Mouse (Mus musculus): ENCODE results near the gene Txn1. TPM values are rescaled to one million over a fixed set of nuclear protein-coding genes. Genes with fewer than 3 reads are reported as not detected.

The Txn1 gene
- total and polyA plus RNA-seq, 2 experiments from 2014 or later, result 96.5 to 352 TPM

DNA sequence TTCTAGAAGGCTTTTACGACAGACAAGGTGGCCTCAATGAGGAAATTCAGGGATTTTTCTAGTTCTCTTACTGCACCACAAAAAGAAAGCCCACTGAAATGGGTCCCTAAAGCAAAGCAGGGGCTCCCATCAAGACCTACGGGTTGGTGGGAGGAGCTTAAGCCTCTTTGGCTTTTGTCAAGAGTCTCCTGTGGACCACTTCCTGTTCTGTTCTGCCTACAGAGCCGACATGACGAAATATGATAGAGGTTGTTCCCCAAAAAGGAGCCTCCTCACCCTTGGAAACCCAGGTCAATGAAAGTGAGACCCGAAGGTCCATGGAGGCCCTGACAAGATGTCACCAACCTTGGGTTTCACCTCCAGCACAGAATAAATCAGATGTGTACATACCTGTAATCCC, 53.6 kb downstream of the Txn1 start:
- Histone ChIP-seq H3K36me3 (ENCODE audit: insufficient read depth, low read length) (no peaks in the 10 kb centered on the region), H3K4me3 (ENCODE audit: low read depth, low read length) (no peak overlapping the region), H3K9me3 (ENCODE audit: low read length) (no peaks in the 10 kb centered on the region), H3K4me2 (ENCODE audit: low read depth, low read length, poor library complexity, severe bottlenecking) (no peak overlapping the region), H3K27me3 (ENCODE audit: insufficient read depth, low read length) (no peaks in the 10 kb centered on the region), H3K4me1 (ENCODE audit: insufficient read depth, low read length) (no peaks in the 10 kb centered on the region), H3K27ac (ENCODE audit: low read depth, low read length) (no peak overlapping the region), H3K9ac (replicated peaks; ENCODE audit: low read length, poor library complexity, severe bottlenecking) (no peak overlapping the region)
- no peak for TF ChIP-seq CTCF (IDR thresholded peaks at IDR 0.05)
- DNase-seq (ENCODE audit: low spot score) (no peak), ATAC-seq (ENCODE audit: low FRiP score) (no peak)
- WGBS, result 82% methylated on average over 5 of the region's 5 CpGs

DNA sequence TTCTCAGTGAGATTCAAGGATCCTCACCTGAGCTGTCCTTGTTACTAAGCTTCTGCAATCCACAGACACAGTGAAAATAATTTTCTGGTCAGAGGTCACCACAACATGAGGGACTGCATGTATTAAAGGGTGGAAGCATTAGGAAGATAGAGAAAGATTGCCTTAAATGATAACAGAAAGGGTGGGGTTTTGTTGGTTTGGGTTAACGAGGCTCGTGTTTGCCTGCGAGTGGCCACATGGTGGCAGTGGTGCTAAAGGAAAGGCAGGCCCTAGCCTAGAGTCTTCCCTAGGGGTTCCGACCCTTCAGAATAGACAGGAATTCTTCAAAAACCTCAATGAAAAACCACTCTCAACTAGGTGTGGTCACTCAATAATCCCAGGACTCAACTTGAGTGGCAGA, 55.0 kb downstream of the Txn1 start:
- Histone ChIP-seq H3K27me3 (ENCODE audit: insufficient read depth, low read length) (no peaks in the 10 kb centered on the region), H3K4me3 (ENCODE audit: low read depth, low read length) (no peak overlapping the region), H3K27ac (ENCODE audit: low read depth, low read length) (no peak overlapping the region), H3K4me1 (ENCODE audit: insufficient read depth, low read length) (no peaks in the 10 kb centered on the region), H3K36me3 (ENCODE audit: insufficient read depth, low read length) (no peaks in the 10 kb centered on the region), H3K4me2 (ENCODE audit: low read depth, low read length, poor library complexity, severe bottlenecking) (no peak overlapping the region), H3K9ac (replicated peaks; ENCODE audit: low read length, poor library complexity, severe bottlenecking) (no peak overlapping the region), H3K9me3 (ENCODE audit: low read length) (no peaks in the 10 kb centered on the region)
- TF ChIP-seq CTCF (IDR thresholded peaks at IDR 0.05), result peak; percentile 84
- DNase-seq (ENCODE audit: low spot score), result peak; percentile 72
- ATAC-seq (ENCODE audit: low FRiP score), result no peak; the same call in 1 of the 2 replicates
- WGBS, result 17% methylated on average over 4 of the region's 4 CpGs

DNA sequence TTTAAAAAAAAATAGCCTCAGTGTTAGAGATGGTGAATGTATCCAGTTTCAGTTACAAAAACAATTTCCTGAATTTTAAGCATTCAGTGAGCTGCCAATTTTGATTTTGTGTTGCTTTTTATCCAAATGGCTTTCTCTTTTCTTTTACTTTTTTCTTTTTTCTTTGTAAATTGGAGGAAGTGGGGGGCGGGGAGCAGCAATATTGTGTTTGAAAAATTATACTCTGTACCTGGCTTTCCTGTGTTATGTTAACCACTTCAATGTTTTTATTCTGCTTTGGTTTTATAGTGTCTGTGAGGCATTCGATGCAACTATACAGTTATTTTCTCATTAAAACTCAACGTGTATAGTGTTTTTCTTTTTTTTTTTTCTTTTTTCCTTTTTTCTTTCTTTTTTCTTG, 59.6 kb downstream of the Txn1 start:
- H3K4me1 ChIP-seq (ENCODE audit: insufficient read depth, low read length), result peaks cover 2% of the 10 kb centered on the region; the same call in 1 of the 2 replicates
- H3K4me2 ChIP-seq (ENCODE audit: low read depth, low read length, poor library complexity, severe bottlenecking), result no peak overlapping the region
- no peaks in the 10 kb centered on the region for H3K36me3 ChIP-seq (ENCODE audit: insufficient read depth, low read length)
- no peak for TF ChIP-seq CTCF (IDR thresholded peaks at IDR 0.05)
- no peaks in the 10 kb centered on the region for H3K27me3 ChIP-seq (ENCODE audit: insufficient read depth, low read length)
- ATAC-seq (ENCODE audit: low FRiP score) (no peak), DNase-seq (ENCODE audit: low spot score) (no peak)
- no peaks in the 10 kb centered on the region for H3K9me3 ChIP-seq (ENCODE audit: low read length)
- no peak overlapping the region for H3K4me3 ChIP-seq (ENCODE audit: low read depth, low read length)
- H3K27ac ChIP-seq (ENCODE audit: low read depth, low read length), result no peak overlapping the region
- H3K9ac ChIP-seq (replicated peaks; ENCODE audit: low read length, poor library complexity, severe bottlenecking), result no peak overlapping the region
- WGBS, result 87% methylated on average over 3 of the region's 3 CpGs

DNA sequence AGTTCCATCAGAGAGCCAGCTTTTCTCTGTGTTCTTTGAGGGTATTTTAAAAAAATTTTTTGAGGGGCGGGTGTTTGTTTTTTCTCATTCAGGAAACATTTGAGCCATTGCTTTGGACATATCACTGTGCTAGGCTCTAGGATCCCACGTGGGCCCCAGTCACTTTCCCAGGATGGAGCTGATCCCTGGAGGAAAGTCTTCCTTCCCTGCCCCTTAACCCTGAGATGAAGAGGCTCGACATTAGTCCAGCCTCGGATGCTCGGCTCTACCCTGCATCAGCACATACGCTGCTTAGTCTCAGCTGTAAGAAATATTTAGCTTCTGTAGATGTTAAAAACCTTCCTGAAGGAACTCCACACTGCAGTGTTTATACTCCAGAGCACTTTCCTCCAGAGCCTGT, 60.3 kb downstream of the Txn1 start:
- Histone ChIP-seq H3K27me3 (ENCODE audit: insufficient read depth, low read length) (no peaks in the 10 kb centered on the region), H3K4me1 (ENCODE audit: insufficient read depth, low read length) (peaks cover 2% of the 10 kb centered on the region; the same call in 1 of the 2 replicates), H3K9ac (replicated peaks; ENCODE audit: low read length, poor library complexity, severe bottlenecking) (no peak overlapping the region), H3K9me3 (ENCODE audit: low read length) (no peaks in the 10 kb centered on the region), H3K4me3 (ENCODE audit: low read depth, low read length) (no peak overlapping the region), H3K36me3 (ENCODE audit: insufficient read depth, low read length) (no peaks in the 10 kb centered on the region), H3K4me2 (ENCODE audit: low read depth, low read length, poor library complexity, severe bottlenecking) (no peak overlapping the region), H3K27ac (ENCODE audit: low read depth, low read length) (no peak overlapping the region)
- ATAC-seq (ENCODE audit: low FRiP score), result no peak
- TF ChIP-seq CTCF (IDR thresholded peaks at IDR 0.05), result no peak
- 70% methylated on average over 6 of the region's 6 CpGs for WGBS
- no peak for DNase-seq (ENCODE audit: low spot score)

DNA sequence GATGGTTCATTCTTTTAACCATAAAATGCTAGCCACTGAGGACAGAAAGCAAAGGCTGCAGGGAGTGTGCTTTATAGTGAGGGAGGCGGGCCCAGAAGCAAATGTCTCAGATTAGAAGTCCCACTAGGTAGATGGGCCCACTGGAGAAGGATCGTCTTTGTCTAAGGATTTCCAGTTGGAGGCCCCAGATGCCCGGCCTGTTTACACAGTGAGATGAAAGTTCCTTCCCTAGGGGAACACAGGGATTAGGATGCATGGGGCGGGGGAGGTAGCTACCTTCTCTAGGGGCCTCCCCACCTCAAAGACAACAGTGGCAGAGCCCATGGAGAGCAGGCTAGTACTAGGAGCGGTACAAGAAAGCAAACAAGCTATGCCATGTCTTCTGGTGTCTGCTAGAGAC, 61.1 kb downstream of the Txn1 start:
- H3K9ac ChIP-seq (replicated peaks; ENCODE audit: low read length, poor library complexity, severe bottlenecking), result no peak overlapping the region
- no peak for DNase-seq (ENCODE audit: low spot score)
- peaks cover 2% of the 10 kb centered on the region; the same call in 1 of the 2 replicates for H3K4me1 ChIP-seq (ENCODE audit: insufficient read depth, low read length)
- no peaks in the 10 kb centered on the region for H3K36me3 ChIP-seq (ENCODE audit: insufficient read depth, low read length)
- no peaks in the 10 kb centered on the region for H3K27me3 ChIP-seq (ENCODE audit: insufficient read depth, low read length)
- no peak overlapping the region for H3K4me2 ChIP-seq (ENCODE audit: low read depth, low read length, poor library complexity, severe bottlenecking)
- TF ChIP-seq CTCF (IDR thresholded peaks at IDR 0.05), result no peak
- no peak for ATAC-seq (ENCODE audit: low FRiP score)
- no peaks in the 10 kb centered on the region for H3K9me3 ChIP-seq (ENCODE audit: low read length)
- 23% methylated on average over 5 of the region's 5 CpGs for WGBS
- H3K4me3 ChIP-seq (ENCODE audit: low read depth, low read length), result no peak overlapping the region
- H3K27ac ChIP-seq (ENCODE audit: low read depth, low read length), result no peak overlapping the region

Other genes with a start within 250 kb of the Txn1 start
- 18.8 and 24.4 TPM in 2 replicates for gene Akap2, start 238.8 kb downstream of the Txn1 start, total RNA-seq (2014; rRNA removed)
- 10.7 and 12.1 TPM in 2 replicates for gene Akap2, start 238.8 kb downstream of the Txn1 start, polyA plus RNA-seq (2015; fragmentation: Nextera tagmentation; extraction: Ambion mirVana)
- gene D630039A03Rik, start 40.1 kb downstream of the Txn1 start, total RNA-seq (2014; rRNA removed), result 0.27 TPM in 1 of 2 replicates, not detected in the other
- 0.10 and 0.18 TPM in 2 replicates for gene D630039A03Rik, start 40.1 kb downstream of the Txn1 start, polyA plus RNA-seq (2015; fragmentation: Nextera tagmentation; extraction: Ambion mirVana)
- gene Txndc8, start 52.7 kb upstream of the Txn1 start, total RNA-seq (2014; rRNA removed), result not detected in 2 replicates
- gene Txndc8, start 52.7 kb upstream of the Txn1 start, polyA plus RNA-seq (2015; fragmentation: Nextera tagmentation; extraction: Ambion mirVana), result not detected in 2 replicates

Measured in midbrain, postnatal 0 days (tissue).